Mouse (Mus musculus): Measurements from ENCODE around the gene 1700067K01Rik. TPM values are rescaled to one million over a fixed set of nuclear protein-coding genes. Genes with fewer than 3 reads are reported as not detected.

1700067K01Rik gene
- polyA plus RNA-seq (2017; shearing (Covaris generic)), result under 1 TPM in 2 of 3 experiments, not detected in 1; 0.51 to 0.70 TPM

GRCm38 (mm10) chr8:84001281-84002000 is at the start of gene 1700067K01Rik:
Gene 1700067K01Rik (plus strand): TSS chr8:84001502.
- ATAC-seq, result no peak

GRCm38 (mm10) chr8:83954749-83955105 is 46.6 kb upstream of the 1700067K01Rik start:
- no peak for ATAC-seq

- peak; percentile 90 for ATAC-seq
These were observed 46.0 kb upstream of the 1700067K01Rik start, which contains the start of the genes Gm10644 and Asf1b for GRCm38 (mm10) chr8:83955106-83955957. Gene Gm10644 (minus strand): TSS chr8:83955205. Gene Asf1b (plus strand): TSS chr8:83955507.

- no peak for ATAC-seq
These were observed 45.4 kb upstream of the 1700067K01Rik start for GRCm38 (mm10) chr8:83955958-83956218.

- ATAC-seq, result no peak
These were observed 44.5 kb upstream of the 1700067K01Rik start for GRCm38 (mm10) chr8:83956789-83957188.

GRCm38 (mm10) chr8:83964015-83964765 is 37.1 kb upstream of the 1700067K01Rik start:
- no peak for ATAC-seq

GRCm38 (mm10) chr8:83967701-83968100 is 33.6 kb upstream of the 1700067K01Rik start:
- no peak for ATAC-seq

- no peak for ATAC-seq
These were observed 30.2 kb upstream of the 1700067K01Rik start for GRCm38 (mm10) chr8:83971121-83971520.

- no peak for ATAC-seq
These were observed 29.6 kb upstream of the 1700067K01Rik start for GRCm38 (mm10) chr8:83971661-83972060.

- peak; percentile 99 for ATAC-seq
These were observed 28.9 kb upstream of the 1700067K01Rik start, which contains the start of gene Prkaca for GRCm38 (mm10) chr8:83972150-83973120. Gene Prkaca (plus strand): TSS chr8:83972993.

GRCm38 (mm10) chr8:83973161-83974031 is 27.9 kb upstream of the 1700067K01Rik start:
- ATAC-seq, result no peak

- ATAC-seq, result no peak
These were observed 26.8 kb upstream of the 1700067K01Rik start for GRCm38 (mm10) chr8:83974521-83974920.

GRCm38 (mm10) chr8:83976101-83976630 is 25.1 kb upstream of the 1700067K01Rik start:
- no peak for ATAC-seq

- ATAC-seq, result no peak
These were observed 24.4 kb upstream of the 1700067K01Rik start for GRCm38 (mm10) chr8:83976779-83977350.

GRCm38 (mm10) chr8:83977646-83978045 is 23.7 kb upstream of the 1700067K01Rik start:
- ATAC-seq, result no peak

- no peak for ATAC-seq
These were observed 23.1 kb upstream of the 1700067K01Rik start for GRCm38 (mm10) chr8:83978200-83978599.

- ATAC-seq, result no peak
These were observed 21.1 kb upstream of the 1700067K01Rik start for GRCm38 (mm10) chr8:83980250-83980649.

GRCm38 (mm10) chr8:83980845-83981244 is 20.5 kb upstream of the 1700067K01Rik start:
- no peak for ATAC-seq

GRCm38 (mm10) chr8:83981533-83981932 is 19.8 kb upstream of the 1700067K01Rik start:
- no peak for ATAC-seq

- no peak for ATAC-seq
These were observed 18.9 kb upstream of the 1700067K01Rik start for GRCm38 (mm10) chr8:83982449-83982848.

All from inflammation-experienced regulatory T-cells, adult 6 months (primary cell).